Mouse (Mus musculus): ENCODE results near the gene Pde6h. TPM values are rescaled to one million over a fixed set of nuclear protein-coding genes. Genes with fewer than 3 reads are reported as not detected.

Gene Pde6h
- polyA plus RNA-seq, 1 experiment from 2014 or later: 0.47 TPM

- H3K9me3 ChIP-seq: no peaks in the 10 kb centered on the region
- H3K4me1 ChIP-seq: peaks cover 42% of the 10 kb centered on the region
- no peak overlapping the region for H3K4me3 ChIP-seq
- peak overlapping the region; percentile 80 for H3K27ac ChIP-seq
- H3K9ac ChIP-seq: no peak overlapping the region
- ATAC-seq (ENCODE audit: borderline replicate concordance, extremely low read depth, low FRiP score, low TSS enrichment): peak; percentile 29
- H3K27me3 ChIP-seq: no peaks in the 10 kb centered on the region
- 8% methylated on average over 18 of the region's 18 CpGs for WGBS
- peak overlapping the region; percentile 46 for H3K4me2 ChIP-seq
- no peaks in the 10 kb centered on the region for H3K36me3 ChIP-seq
These were observed 10.1 kb upstream of the Pde6h start for GRCm38 (mm10) chr6:136913384-136914126.

DNA sequence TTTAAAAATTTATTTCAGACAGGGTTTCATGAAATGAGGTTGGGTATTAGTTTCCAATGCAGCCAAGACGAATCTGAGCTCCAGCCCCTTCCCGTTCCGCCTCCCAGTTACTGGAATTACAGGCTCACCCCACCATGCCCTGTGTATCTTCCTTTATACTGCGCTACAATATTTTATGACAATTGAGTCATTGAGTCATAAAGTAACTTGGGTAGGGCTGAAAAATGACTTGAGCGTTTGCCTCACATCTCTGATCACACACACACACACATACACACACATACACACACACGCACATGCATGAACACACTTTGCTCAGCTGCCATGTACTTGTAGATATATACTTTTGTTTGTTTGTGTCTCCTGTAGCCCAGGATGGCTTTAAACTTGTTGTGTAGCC is 9.4 kb upstream of the Pde6h start:
- Histone ChIP-seq H3K9ac (no peak overlapping the region), H3K27me3 (no peaks in the 10 kb centered on the region), H3K27ac (peak overlapping the region; percentile 80; the same call in 1 of the 2 replicates), H3K4me1 (peaks cover 40% of the 10 kb centered on the region), H3K4me2 (no peak overlapping the region), H3K9me3 (no peaks in the 10 kb centered on the region), H3K4me3 (no peak overlapping the region), H3K36me3 (no peaks in the 10 kb centered on the region)
- no peak for ATAC-seq (ENCODE audit: borderline replicate concordance, extremely low read depth, low FRiP score, low TSS enrichment)
- WGBS: 91% methylated on average over 6 of the region's 6 CpGs

- H3K4me1 ChIP-seq: peaks cover 28% of the 10 kb centered on the region
- no peak overlapping the region for H3K9ac ChIP-seq
- H3K36me3 ChIP-seq: no peaks in the 10 kb centered on the region
- no peak overlapping the region for H3K4me3 ChIP-seq
- H3K4me2 ChIP-seq: no peak overlapping the region
- no peak for ATAC-seq (ENCODE audit: borderline replicate concordance, extremely low read depth, low FRiP score, low TSS enrichment)
- no peaks in the 10 kb centered on the region for H3K27me3 ChIP-seq
- H3K9me3 ChIP-seq: no peaks in the 10 kb centered on the region
- H3K27ac ChIP-seq: 0 out of 2 replicates have a peak overlapping the region, but pooled peaks have one; percentile 39
- WGBS: 65% methylated on average over 8 of the region's 8 CpGs
These were observed 7.8 kb upstream of the Pde6h start for GRCm38 (mm10) chr6:136915721-136916395.

- Histone ChIP-seq H3K4me3 (no peak overlapping the region), H3K9me3 (no peaks in the 10 kb centered on the region), H3K27ac (peak overlapping the region; percentile 9), H3K36me3 (no peaks in the 10 kb centered on the region), H3K9ac (no peak overlapping the region), H3K27me3 (no peaks in the 10 kb centered on the region), H3K4me1 (peaks cover 22% of the 10 kb centered on the region), H3K4me2 (no peak overlapping the region)
- WGBS: 8% methylated on average over 2 of the region's 2 CpGs
- ATAC-seq (ENCODE audit: borderline replicate concordance, extremely low read depth, low FRiP score, low TSS enrichment): no peak
These were observed 5.7 kb upstream of the Pde6h start for GRCm38 (mm10) chr6:136917885-136918284.

GRCm38 (mm10) chr6:136920320-136921257 is 3.0 kb upstream of the Pde6h start:
- ATAC-seq (ENCODE audit: borderline replicate concordance, extremely low read depth, low FRiP score, low TSS enrichment): 0 out of 2 replicates have a peak, but pooled peaks have one; percentile 19
- Histone ChIP-seq H3K9me3 (no peaks in the 10 kb centered on the region), H3K27me3 (no peaks in the 10 kb centered on the region), H3K27ac (no peak overlapping the region), H3K4me3 (no peak overlapping the region), H3K4me2 (no peak overlapping the region; the same call in 1 of the 2 replicates), H3K36me3 (no peaks in the 10 kb centered on the region), H3K9ac (no peak overlapping the region), H3K4me1 (peaks cover 10% of the 10 kb centered on the region; the same call in 1 of the 2 replicates)
- 34% methylated on average over 16 of the region's 16 CpGs for WGBS

DNA sequence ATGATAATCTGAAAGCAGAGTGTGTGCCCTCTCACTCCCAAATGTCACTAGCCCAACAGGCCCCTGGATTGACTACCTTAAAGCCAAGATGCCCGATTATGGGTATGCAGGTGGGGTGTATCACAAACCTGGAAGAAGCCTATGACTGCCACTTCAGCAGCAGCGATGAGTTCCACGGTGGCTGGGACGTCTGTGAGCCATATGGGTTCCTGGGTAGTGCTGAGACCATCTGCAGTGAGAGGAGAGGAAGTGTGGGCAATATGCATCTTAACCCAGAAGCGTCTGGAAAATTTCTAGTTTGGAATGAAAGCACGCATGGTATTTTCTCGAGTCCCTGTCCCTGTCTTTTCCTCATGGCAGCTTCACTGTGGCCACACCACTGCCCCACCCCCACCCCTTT is 2.0 kb upstream of the Pde6h start:
- H3K4me3 ChIP-seq: no peak overlapping the region
- no peak overlapping the region for H3K4me2 ChIP-seq
- H3K9ac ChIP-seq: no peak overlapping the region
- 74% methylated on average over 7 of the region's 7 CpGs for WGBS
- H3K9me3 ChIP-seq: no peaks in the 10 kb centered on the region
- H3K27me3 ChIP-seq: no peaks in the 10 kb centered on the region
- no peak for ATAC-seq (ENCODE audit: borderline replicate concordance, extremely low read depth, low FRiP score, low TSS enrichment)
- H3K4me1 ChIP-seq: peaks cover 10% of the 10 kb centered on the region; the same call in 1 of the 2 replicates
- no peaks in the 10 kb centered on the region for H3K36me3 ChIP-seq
- H3K27ac ChIP-seq: no peak overlapping the region

GRCm38 (mm10) chr6:136922080-136922479 is 1.6 kb upstream of the Pde6h start, which contains the start of gene Erp27:
Erp27 (minus strand) TSS chr6:136922180.
- H3K4me1 ChIP-seq: peaks cover 10% of the 10 kb centered on the region; the same call in 1 of the 2 replicates
- no peaks in the 10 kb centered on the region for H3K27me3 ChIP-seq
- no peaks in the 10 kb centered on the region for H3K36me3 ChIP-seq
- H3K4me3 ChIP-seq: no peak within 1 kb of the TSS
- no peak within 1 kb of the TSS for H3K4me2 ChIP-seq
- WGBS: 67% methylated on average over 5 of the region's 5 CpGs
- no peaks in the 10 kb centered on the region for H3K9me3 ChIP-seq
- no peak within 1 kb of the TSS for H3K9ac ChIP-seq
- ATAC-seq (ENCODE audit: borderline replicate concordance, extremely low read depth, low FRiP score, low TSS enrichment): no peak
- H3K27ac ChIP-seq: no peak within 1 kb of the TSS

DNA sequence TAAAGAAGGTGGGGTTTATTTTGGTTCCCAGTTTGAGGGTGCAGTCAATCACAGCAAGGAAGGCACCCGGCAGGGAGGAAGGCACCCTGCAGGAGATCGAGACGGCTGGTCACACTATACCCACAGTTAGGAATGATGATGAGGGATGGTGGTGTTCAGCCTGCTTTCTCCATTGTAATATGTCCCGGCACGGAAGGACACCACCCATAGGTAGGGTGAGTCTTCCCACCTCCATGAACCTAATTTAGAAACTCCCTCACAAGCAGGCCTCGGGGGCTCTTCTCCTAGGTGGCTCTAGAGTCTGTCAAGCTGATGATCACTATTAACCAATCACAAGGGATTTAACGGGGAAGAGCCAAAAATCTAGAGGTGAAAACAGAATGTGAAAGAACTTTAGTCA is 761 bp upstream of the Pde6h start:
- H3K36me3 ChIP-seq: no peaks in the 10 kb centered on the region
- H3K27me3 ChIP-seq: no peaks in the 10 kb centered on the region
- H3K4me1 ChIP-seq: peaks cover 10% of the 10 kb centered on the region; the same call in 1 of the 2 replicates
- H3K9ac ChIP-seq: no peak overlapping the region
- no peak overlapping the region for H3K4me3 ChIP-seq
- no peak for ATAC-seq (ENCODE audit: borderline replicate concordance, extremely low read depth, low FRiP score, low TSS enrichment)
- no peaks in the 10 kb centered on the region for H3K9me3 ChIP-seq
- H3K27ac ChIP-seq: no peak overlapping the region
- WGBS: 89% methylated on average over 7 of the region's 7 CpGs
- H3K4me2 ChIP-seq: no peak overlapping the region

DNA sequence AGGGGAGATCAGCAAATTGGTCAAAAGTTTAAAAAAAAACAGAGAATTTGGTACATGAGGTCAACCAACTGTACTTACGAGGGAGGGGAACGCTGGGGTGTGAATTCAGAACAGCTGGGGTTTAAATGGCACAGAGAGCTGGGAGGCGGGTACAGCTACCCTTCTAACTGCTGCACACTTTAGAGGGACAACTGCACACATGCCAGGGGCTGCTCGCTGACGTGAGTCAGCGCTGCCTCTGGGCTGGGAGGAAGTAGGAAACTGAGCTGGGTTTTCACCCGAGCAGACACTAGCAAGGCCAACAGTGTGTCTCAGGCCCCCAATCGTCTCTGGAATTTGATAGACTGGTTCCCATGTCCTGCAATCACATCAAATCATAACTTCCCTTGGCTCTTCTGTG is 1.4 kb downstream of the Pde6h start:
- Histone ChIP-seq H3K9me3 (no peaks in the 10 kb centered on the region), H3K4me2 (no peak overlapping the region), H3K4me1 (peaks cover 7% of the 10 kb centered on the region; the same call in 1 of the 2 replicates), H3K27ac (no peak overlapping the region), H3K36me3 (no peaks in the 10 kb centered on the region), H3K27me3 (no peaks in the 10 kb centered on the region), H3K4me3 (no peak overlapping the region), H3K9ac (no peak overlapping the region)
- ATAC-seq (ENCODE audit: borderline replicate concordance, extremely low read depth, low FRiP score, low TSS enrichment): no peak
- WGBS: 61% methylated on average over 8 of the region's 8 CpGs

- Histone ChIP-seq H3K4me2 (no peak overlapping the region), H3K4me1 (peaks cover 12% of the 10 kb centered on the region), H3K4me3 (no peak overlapping the region), H3K27ac (no peak overlapping the region), H3K9ac (no peak overlapping the region), H3K9me3 (no peaks in the 10 kb centered on the region), H3K36me3 (no peaks in the 10 kb centered on the region), H3K27me3 (no peaks in the 10 kb centered on the region)
- 100% methylated on average over 1 of the region's 1 CpGs for WGBS
- no peak for ATAC-seq (ENCODE audit: borderline replicate concordance, extremely low read depth, low FRiP score, low TSS enrichment)
These were observed 4.0 kb downstream of the Pde6h start for GRCm38 (mm10) chr6:136927626-136928025.

- WGBS: 9% methylated on average over 12 of the region's 12 CpGs
- H3K27ac ChIP-seq: peak overlapping the region; percentile 80
- H3K4me3 ChIP-seq: no peak overlapping the region; the same call in 1 of the 2 replicates
- H3K9ac ChIP-seq: no peak overlapping the region
- H3K4me1 ChIP-seq: peaks cover 12% of the 10 kb centered on the region
- H3K36me3 ChIP-seq: no peaks in the 10 kb centered on the region
- peak overlapping the region; percentile 41 for H3K4me2 ChIP-seq
- H3K27me3 ChIP-seq: no peaks in the 10 kb centered on the region
- no peaks in the 10 kb centered on the region for H3K9me3 ChIP-seq
- peak; percentile 94 for ATAC-seq (ENCODE audit: borderline replicate concordance, extremely low read depth, low FRiP score, low TSS enrichment)
These were observed 7.0 kb downstream of the Pde6h start for GRCm38 (mm10) chr6:136930677-136931076.
